Mouse (Mus musculus) retina, embryonic 14.5 days (tissue): ENCODE results near the gene Mlxipl.

Experiments used
- DNase-seq: peaks from one replicate; pipeline ENCODE4 v3.0.0-alpha.2; 2015; ENCODE audit warnings: low spot score

The Mlxipl gene

DNA sequence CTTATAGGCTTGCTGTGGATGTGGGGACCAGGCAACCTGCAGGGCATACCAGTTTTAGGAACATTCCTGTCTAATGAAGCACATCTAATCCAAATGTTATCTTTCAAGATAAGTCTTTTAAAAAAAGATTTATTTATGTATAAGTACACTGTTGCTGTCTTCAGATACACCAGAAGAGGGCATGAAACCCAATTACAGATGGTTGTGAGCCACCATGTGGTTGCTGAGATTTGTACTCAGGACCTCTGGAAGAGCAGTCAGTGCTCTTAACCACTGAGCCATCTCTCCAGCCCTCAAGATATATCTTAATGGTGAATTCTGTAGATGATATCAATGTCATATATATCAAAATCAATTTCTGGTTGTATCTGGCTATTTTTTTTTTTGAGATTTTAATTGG is 56.3 kb downstream of the Mlxipl start:
- no peak for DNase-seq

DNA sequence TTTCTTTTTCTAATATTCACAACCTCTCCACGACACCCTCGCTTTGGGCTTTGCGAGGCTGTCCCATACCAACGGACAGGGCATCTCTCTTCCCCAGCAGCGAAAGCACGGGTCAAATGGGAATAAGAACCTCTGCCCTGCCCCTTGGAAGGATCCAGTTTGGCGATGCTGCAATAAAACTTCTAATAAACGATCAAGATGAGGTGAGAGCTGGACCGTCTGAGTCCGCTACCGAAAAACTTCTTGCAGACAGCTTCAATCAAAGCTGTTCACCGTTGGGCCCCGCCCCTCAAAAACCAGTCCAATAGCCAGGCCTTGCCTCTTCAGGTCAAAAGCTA is 59.0 kb downstream of the Mlxipl start:
- no peak for DNase-seq

- peak; percentile 99 for DNase-seq
Observed at GRCm38 (mm10) chr5:135149053-135149819, 59.5 kb downstream of the Mlxipl start, which contains the start of gene Tbl2. TSS of gene Tbl2 (plus strand) at chr5:135149657.

DNA sequence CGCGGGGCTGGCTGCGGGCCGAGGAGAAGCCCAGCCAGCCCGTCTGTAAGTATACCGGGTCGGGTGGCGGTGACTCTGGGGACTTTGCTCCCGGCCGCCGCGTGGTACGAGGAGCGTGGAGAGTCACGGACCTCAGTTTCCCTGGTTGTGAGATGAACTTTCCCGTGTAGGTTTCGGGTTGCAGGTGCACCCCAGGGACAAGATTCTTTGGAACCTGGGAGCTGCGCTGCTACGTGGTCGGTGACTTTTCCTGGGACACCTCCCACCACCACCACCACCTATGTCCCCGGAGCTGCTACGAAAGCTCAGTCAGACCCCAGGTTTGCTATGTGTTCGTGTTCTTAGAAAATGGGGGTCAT is 60.1 kb downstream of the Mlxipl start:
- no peak for DNase-seq

DNA sequence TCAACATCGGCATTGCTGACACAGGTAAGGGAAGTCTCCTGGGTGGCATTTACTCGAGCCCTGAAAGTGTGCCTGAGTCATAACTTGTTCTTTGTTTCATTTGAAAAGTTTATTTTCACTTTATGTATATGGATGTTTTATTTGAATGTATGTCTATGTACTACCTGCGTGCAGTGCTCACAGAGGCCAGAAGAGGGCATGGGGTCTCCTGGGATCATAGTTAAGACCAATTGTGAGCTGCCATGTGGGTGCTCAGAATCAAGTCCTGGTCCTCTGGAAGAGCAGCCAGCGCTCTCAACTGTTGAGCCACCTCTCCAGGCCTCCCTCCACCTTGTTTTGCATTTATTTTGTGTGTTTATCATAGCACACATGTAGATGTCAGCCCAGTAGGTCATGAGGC is 66.8 kb downstream of the Mlxipl start:
- no peak for DNase-seq

- no peak for DNase-seq
Observed at GRCm38 (mm10) chr5:135161221-135161620, 71.5 kb downstream of the Mlxipl start.

DNA sequence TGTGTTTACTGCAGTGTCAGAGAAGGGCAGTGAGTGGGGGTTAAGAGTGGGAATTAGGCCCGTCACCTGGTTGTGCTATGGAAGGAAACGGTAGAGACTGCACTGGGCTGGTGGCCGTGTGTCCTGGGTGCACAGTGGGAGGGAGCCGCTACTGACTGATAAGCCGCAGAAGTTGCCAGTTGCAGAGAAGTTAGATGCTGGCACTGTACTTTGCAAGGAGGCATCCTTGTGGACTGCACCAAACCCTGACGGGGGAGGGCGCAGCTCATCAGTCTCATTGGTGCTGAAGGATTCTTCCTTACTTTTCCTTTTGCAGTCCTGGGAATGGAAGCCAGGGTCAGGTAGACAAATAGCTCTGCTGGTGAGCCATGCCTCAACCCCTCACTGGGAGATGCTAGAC is 72.0 kb downstream of the Mlxipl start:
- DNase-seq = no peak

DNA sequence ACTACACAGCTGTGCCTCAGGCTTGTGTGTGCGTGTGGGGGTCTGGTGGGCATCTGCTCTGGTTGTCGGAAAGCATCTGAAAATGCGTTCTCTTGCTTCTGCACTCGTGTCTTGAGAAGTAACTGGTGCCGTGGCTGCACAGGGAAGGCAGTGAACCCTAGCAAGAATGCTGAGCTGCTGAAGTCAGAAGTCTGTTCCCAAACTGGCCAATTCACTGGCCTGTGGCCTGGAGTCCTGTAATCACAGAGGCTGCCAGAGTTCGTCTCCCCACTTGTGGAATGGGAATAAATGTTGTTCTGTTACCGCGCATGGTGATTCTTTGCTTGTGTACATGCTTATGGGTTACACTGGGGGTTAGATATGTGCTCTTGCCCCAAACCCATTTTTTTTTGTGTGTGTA is 72.7 kb downstream of the Mlxipl start:
- no peak for DNase-seq

GRCm38 (mm10) chr5:135162821-135163220 is 73.1 kb downstream of the Mlxipl start:
- DNase-seq = no peak

DNA sequence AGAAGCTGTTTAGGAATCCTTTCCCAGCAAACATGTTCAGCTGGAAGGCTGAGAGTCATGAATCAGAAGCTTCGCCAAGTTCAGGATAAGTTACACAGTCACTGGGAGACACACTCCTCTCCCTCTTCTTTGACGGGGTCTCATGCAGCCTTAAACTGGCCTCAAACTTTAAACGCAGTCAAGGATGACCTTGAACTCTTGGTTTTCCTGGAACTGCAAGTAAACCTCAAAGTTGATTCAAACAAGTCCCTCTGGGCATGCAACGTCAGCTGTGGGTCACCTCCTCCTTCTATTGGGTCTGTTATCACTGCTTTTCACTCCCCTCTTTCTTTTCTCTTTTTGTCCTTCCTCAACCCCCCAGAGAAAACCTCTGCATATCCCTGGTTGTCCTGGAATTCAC is 77.2 kb downstream of the Mlxipl start:
- DNase-seq = no peak

- DNase-seq = no peak
Observed at GRCm38 (mm10) chr5:135167469-135167868, 77.8 kb downstream of the Mlxipl start.

DNA sequence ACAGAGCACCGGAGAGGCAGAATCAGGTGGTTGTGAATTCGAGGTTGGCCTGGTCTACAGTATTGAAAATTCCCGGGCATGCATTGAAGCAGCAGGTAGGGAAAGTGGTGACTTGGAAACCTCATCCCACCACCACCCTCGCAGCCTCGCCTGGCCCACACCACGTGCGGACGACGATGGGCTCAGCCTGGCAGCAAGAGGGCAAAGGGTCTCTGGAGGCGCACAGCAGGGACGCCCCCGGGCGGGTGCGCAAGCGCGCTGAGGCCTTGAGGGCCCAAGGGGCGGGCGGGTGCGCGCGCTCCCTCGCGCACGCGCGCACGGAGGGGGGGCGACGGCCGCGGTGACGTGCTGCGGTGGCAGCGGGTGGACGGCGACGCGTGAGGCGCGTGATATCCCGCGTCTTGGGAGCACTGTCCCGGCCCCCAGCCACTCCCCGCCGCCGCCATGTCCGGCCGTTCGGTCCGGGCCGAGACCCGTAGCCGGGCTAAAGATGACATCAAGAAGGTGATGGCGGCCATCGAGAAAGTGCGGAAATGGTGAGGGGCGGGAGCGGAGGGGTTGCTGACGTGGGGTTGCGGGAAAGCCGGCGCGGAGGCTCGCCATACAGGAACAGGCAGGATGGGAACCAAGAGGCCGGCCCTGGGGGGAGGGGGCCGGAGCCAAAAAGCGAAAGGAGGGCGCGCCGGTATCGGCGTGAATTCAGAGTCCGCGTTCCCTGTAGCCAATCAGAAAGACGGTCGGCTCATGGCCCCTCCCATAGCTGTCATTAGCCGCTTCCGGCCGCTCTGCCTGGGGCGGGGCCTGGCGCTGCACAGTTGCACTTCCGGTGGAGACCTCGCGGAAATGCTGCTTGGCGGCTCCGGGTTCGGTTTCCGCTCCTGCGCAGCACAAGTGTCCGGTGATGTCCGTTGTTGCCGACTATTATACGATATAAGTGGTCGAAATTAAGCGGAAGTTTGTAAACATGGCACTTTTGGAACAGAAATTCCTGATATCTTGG is 78.7 kb downstream of the Mlxipl start, which contains the start of gene Bcl7b:
TSS of gene Bcl7b (plus strand) at position 221 of the 1,000 bp plus-strand sequence.
- peak; percentile 99 for DNase-seq

GRCm38 (mm10) chr5:135169479-135169878 is 79.8 kb downstream of the Mlxipl start:
- DNase-seq = no peak

DNA sequence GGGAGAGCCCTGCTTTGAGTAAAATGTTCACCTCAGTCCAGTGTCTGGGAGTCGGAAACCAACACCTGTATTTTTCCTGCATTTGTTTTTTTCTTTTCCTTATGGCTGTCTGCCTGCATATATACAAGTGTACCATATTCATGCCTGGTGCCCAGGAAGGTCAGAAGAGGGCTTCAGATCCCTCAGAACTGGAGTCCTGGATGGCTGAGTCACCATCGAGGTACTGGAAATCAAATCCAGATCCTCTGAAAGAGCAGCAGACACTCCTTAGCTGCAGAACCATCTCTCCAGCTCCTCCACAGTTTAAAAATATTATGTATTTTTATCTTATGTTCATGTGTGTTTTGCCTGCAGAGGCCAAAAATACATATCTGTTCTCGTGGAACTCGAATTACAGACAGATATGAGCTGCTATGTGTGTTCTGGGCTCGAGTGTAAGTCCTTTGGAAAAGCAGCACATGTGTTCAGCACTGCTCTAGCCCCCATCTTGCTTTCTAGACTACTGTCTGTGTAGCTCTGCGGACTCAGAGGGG is 82.1 kb downstream of the Mlxipl start:
- DNase-seq = no peak

DNA sequence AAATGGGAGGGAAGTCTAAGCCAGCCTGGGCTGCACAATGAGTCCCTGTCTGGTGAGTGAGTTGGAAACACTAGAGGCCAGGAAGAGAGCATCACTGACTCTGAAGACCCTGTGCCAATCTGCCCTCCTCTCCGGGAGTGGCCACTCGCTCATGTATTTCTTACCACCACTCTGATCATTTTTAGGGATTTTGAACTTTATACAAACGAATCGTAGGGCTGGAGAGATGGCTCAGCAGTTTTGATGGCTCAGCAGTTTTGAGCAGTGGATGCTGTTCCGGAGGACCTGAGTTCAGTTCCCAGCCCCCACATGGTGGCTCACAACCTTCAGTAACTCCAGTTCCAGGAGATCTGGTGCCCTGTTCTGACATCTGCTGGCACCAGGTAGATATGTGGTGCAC is 83.3 kb downstream of the Mlxipl start:
- no peak for DNase-seq

DNA sequence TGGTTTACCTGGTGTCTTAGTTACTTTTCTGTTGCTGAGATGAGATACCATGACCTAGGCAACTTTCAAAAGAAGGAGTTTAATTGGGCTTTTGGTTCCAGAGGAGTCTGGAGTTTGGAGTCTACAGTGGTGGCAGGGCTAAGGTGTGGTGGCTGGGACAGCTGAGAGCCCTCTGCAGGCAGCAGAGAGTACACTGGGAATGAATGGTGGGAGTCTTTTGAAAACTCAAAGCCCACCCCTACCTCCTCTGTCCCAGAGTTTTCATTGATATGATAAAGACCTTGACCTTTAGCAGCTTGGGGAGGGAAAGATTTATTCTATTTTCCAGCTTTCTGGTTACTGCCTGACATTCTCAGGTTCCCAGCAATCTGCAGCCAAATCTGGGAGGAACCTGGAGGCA is 85.4 kb downstream of the Mlxipl start:
- DNase-seq = no peak

GRCm38 (mm10) chr5:135178523-135178922 is 88.8 kb downstream of the Mlxipl start:
- DNase-seq = no peak

- no peak for DNase-seq
Observed at GRCm38 (mm10) chr5:135178996-135179395, 89.3 kb downstream of the Mlxipl start.

- DNase-seq = no peak
Observed at GRCm38 (mm10) chr5:135179616-135180015, 89.9 kb downstream of the Mlxipl start.

DNA sequence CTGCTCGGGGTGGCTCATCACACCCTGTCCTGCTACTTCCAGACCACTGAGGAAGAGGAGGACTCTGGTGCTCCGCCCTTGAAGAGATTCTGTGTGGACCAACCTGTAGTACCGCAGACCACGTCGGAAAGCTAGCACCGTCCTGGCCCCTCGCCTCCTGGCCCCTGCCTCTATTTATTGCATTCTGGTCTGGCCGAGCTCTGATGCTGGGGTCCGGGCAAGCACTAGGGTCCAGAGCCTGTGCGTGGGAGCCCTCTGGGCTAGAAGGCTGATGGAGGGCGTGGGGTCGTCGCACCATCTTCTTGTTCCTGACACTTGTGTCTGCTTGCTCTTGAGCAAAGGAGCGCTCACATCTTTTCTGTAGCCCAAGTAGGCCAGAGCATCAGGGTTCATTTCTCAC is 91.1 kb downstream of the Mlxipl start:
- no peak for DNase-seq

DNA sequence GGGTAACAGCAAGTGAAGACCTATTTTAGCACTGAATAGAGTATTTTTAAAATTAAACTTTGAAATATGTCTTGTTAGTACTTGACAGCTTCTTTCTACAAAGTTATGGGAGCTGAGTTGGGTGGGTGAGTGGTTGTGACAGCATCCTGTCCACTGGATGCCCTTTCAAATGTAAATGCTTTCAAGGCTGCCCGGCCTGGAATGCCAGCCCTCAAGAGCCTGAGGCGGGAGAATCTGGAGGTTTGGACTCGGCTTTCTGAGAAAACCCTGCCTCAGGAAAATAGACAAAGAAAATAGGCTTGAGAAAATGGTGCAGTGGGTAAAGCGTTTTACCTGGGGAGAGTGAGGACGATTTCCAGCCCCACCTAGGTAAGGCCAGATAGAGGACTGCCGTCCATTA is 92.1 kb downstream of the Mlxipl start:
- no peak for DNase-seq

- DNase-seq = no peak
Observed at GRCm38 (mm10) chr5:135183131-135183861, 93.6 kb downstream of the Mlxipl start.
